Mouse (Mus musculus): ENCODE results near the gene Gm20736.
"Not testable (repeated sequence)": the region's sequence is repeated elsewhere in the genome, so short reads cannot be mapped to it uniquely, and the experiment has no call there.

Gene Gm20736

DNA sequence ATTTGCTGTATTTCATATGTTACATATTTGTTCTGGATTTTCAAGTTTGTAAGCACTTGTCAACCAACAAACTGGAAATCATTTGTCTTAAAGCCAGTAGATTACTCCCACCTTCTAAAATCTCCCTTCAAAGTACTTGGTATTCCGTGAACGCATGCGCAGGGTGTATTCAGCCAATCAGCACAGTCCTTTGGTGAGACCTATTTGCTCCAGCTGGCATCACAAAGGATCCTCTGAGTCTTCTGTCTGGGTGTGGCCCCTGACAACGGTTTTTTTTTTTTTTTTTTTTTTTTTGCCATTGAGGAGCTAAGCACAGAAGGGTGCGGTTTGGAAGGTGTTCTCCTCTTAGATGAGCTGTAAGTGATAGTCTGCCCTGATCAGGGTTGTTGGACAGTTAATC is at the start of gene Gm20736:
TSS of gene Gm20736 (plus strand) at position 301 of the 400 bp plus-strand sequence.
- not testable (repeated sequence) for DNase-seq (ENCODE audit: low read depth, low spot score)

All from c-Kit-negative CD71-positive TER-119-positive erythroid progenitor cells, embryonic 14.5 days (primary cell).